Mouse (Mus musculus) kidney, adult 11 months (tissue): Measurements from ENCODE around the gene A930009A15Rik.

Source experiments
- DNase-seq: peaks from one replicate; pipeline ENCODE4 v3.0.0; 2022

A930009A15Rik gene

GRCm38 (mm10) chr10:115581971-115582370, 12.2 kb downstream of the A930009A15Rik start:
- no peak for DNase-seq

- DNase-seq: no peak
These were observed 13.3 kb downstream of the A930009A15Rik start for GRCm38 (mm10) chr10:115583071-115583470.

DNA sequence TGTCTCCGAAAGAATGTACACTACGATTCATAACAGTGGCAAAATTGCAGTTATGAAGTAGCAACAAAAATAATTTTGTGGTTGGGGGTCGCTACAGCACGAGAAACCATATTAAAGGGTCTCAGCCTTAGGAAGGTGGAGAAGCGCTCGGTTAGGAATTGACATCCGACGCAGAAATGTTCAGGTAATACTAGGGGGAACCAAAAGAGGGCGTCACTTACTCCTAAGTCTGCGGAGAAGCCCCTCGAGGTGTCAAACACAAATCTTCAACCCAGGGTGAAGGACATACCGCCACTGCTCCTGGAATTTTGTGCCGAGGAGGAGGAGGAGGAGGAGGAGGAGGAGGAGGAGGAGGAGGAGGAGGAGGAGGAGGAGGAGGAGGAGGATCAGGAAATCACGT, 14.9 kb downstream of the A930009A15Rik start:
- DNase-seq: no peak

GRCm38 (mm10) chr10:115585491-115586245, 15.9 kb downstream of the A930009A15Rik start:
- no peak for DNase-seq

DNA sequence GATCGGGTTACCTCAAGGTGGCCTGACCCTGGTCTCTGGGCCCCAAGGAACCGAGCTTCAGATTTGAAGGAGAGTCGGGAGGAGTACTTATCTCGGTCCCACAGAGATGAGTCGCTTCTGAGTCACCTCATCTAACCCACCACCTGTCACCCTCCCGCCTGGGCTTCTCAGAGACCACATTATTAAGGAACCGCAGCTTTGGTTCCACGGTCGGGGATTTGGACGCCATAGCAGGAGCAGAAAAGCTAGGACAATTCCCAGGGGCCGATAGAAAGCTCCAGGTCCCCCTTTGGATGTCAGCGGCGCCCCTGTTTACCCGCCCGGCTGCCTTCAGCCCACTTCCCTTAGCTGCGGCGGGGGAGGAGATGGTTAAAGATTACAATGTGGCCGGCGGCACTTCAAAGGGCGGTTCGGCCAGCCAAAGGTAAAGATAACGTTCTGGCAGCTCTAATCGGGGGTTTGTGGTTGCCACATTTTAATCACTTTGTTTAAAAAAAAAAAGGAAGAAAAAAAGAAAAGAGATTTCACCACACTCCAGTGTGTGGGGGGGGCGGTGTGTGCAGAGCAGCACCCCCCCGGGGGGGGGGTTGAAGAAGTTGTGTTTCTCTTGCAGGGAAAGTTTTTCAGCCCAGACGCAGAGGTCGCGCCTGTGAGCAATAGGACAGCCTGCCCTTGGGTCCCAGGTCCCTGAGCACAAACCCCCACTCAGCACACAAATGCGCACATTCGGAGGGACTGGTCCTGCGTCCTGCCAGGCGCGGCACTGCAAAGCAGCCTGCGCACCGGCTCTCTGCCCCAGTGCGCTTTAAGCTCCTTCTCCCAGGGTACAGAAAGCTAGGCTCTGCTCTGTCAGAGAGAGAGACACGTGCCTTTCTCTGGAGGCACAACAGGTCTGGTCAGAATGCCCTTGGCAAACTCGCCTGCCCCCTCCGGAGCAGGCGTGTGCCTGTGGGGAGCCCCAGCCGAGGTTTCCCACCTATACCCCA, 16.8 kb downstream of the A930009A15Rik start:
- no peak for DNase-seq

DNA sequence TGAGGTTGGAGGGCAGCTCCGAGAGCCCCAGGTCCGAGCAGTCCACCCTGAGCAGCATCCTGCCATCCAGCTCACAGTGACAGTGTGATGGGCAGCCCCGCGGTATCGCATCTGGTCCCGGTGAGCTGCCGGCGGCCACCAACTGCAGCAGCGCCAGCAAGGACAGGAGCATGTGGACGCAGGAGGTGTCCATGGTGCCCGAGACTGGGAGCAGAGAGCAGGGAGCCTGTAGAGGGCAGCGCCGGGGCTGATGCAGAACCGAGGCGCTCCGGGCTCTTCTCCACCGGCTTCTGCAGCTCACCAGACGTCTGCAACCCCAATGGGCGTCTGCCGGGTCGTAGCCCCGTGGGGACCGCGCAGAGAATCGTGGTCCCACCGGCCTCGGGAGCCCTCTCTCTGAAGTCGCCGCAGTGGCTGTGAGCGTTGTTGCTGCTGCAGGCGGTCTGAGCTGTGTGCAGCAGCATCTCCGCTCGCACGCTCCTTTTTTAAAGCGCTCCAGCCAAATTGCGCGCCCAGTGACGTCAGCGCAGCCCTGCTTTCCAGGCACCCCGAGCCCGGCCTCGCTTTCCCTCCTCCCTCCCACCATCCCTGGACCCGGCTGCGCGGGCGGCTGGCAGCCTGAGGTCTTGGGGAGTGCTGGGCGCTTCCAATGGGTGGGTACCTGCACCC, 17.6 kb downstream of the A930009A15Rik start, which contains the start of gene Lgr5:
Gene Lgr5, minus strand, starts transcription at position 480 of the 669 bp plus-strand sequence.
- DNase-seq: peak; percentile 16

GRCm38 (mm10) chr10:115587979-115588378, 18.2 kb downstream of the A930009A15Rik start:
- no peak for DNase-seq

GRCm38 (mm10) chr10:115593221-115593620, 23.4 kb downstream of the A930009A15Rik start:
- no peak for DNase-seq

GRCm38 (mm10) chr10:115593651-115594050, 23.9 kb downstream of the A930009A15Rik start:
- no peak for DNase-seq

DNA sequence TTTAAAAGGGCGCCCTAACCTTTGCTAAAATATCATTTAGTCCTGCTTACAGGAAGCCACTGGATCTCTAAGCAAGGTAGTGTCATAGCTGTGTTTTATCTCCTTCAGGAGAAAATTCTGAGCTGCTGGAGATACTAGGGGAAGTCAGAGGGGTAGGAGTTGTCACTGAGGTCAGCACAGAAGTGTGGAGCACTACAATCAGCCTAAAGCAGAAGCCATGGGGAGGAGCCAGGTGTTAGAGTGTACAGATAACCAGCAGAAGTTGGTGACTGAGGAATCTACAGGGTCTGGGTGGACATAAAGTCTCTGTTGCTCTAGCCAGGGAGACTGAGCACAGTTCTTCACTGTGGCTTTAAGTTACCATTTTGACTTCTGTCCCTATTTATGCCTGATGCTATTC, 26.0 kb downstream of the A930009A15Rik start:
- DNase-seq: no peak

- no peak for DNase-seq
These were observed 47.9 kb downstream of the A930009A15Rik start for GRCm38 (mm10) chr10:115617456-115618287.

GRCm38 (mm10) chr10:115618288-115618856, 48.6 kb downstream of the A930009A15Rik start:
- DNase-seq: no peak

DNA sequence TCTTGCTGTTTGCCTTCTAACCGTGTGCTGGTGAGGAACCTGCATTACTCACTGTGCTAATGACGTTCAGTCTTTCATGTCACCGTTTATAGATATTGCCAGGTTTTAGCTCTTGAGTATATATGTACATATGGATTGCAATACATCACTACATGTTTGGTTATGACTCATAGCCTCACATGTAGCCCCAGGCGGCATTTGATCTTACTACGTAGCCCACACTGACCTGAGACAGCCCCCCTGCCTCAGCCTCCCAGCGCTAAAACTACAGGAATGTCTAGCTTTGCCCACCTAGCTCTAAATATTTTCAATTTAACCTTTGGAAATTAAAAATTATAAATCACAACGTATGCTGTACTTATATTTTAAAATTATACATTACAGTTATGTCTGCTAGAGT, 53.7 kb downstream of the A930009A15Rik start:
- no peak for DNase-seq

DNA sequence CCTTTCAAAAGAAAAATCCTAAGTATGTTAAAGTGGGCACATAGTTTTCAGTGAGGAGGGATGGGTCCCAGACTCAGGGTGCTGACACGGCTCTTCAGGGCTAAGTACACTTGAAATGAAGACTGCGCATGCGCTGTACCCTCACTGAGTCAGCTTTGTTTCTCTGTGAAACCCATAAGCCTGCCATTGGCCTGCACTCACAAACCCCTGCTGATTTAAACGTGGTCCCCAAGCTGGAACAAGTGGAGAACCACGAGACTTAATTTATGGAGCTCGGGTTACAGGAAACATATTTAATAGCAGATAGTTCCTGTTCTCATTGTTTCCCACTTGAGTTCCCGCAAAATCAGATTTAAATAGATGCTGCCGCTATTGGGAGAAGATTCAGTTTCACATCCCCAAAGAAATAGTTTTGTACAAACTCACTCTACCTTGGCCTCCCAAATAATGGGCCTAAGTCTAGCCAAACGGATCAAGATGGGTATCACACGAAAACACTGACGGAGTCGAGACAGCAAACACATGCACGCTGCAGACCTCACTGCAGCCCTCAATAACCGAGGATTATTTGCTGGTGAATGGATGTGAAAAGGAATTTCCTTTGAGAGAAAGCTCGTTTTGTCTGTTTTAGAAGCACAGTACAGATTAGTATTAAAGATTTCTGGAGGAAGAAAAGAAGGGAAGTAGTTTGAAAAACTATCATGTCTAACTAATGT, 54.3 kb downstream of the A930009A15Rik start:
- DNase-seq: no peak

DNA sequence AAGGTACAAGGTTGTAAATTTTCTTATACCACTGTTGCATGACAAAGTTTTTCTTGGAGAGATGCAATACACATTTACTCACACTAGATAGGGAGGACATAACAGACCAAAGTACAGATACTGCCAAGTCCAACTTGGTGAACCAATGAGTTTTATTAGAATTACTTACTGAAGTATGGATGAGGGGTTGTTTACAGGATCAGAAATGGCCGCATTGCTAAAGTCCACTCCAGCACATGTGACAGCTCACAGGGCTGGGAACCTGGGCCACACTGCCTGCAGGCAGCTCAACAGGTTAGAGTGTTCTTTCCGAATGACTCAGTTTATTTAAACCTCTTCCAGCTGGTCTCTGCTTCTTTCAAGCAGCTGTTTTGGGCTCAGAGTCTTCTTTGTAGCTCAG, 55.2 kb downstream of the A930009A15Rik start:
- DNase-seq: no peak

- no peak for DNase-seq
These were observed 56.9 kb downstream of the A930009A15Rik start for GRCm38 (mm10) chr10:115626678-115627077.
